Mouse (Mus musculus) T-cell, adult 2 months (primary cell): ENCODE measurements around the gene Kcnn1.
A peak's percentile ranks its signal among the peaks of the same experiment; 100 is the strongest.

ENCODE experiments used
- DNase-seq: peaks from one replicate; pipeline ENCODE4 v3.0.0; 2022; ENCODE audit warnings: low spot score

Gene Kcnn1

DNA sequence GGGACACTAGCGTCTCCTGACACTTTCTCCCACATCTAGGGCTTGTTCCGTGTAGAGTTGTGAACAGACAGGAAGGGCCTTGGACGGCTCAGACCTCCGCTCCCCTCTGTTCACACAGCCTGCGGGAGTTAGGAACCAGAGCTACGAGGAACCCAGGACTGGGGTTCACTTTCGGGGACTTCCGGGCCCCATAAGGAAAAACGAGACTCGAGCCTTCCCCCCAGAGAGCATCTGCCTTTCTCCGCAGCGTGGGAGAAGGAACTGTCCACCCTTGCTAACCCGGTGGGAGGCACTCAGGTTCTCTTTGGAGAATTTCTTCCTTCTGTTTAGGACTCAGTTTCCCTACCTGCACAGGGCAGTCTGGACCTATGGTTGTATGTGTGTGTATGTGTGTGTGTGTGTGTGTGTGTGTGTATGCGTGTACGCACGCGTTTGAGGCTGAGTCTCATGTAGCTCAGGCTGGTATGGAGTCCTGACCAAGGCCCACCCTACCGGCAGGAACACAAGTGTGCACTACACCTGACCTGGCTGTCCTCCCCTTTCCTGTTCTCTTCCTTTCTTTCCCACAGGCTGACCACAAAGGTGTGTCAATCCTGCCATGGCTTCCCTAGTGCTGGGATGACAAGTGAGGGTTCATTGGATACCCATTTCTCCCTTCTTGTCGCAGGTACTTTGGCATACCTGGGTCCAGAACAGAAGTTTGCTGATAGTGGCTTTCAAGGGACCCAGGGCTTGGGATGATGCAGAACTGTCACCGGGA is 30.0 kb upstream of the Kcnn1 start:
- DNase-seq = no peak

DNA sequence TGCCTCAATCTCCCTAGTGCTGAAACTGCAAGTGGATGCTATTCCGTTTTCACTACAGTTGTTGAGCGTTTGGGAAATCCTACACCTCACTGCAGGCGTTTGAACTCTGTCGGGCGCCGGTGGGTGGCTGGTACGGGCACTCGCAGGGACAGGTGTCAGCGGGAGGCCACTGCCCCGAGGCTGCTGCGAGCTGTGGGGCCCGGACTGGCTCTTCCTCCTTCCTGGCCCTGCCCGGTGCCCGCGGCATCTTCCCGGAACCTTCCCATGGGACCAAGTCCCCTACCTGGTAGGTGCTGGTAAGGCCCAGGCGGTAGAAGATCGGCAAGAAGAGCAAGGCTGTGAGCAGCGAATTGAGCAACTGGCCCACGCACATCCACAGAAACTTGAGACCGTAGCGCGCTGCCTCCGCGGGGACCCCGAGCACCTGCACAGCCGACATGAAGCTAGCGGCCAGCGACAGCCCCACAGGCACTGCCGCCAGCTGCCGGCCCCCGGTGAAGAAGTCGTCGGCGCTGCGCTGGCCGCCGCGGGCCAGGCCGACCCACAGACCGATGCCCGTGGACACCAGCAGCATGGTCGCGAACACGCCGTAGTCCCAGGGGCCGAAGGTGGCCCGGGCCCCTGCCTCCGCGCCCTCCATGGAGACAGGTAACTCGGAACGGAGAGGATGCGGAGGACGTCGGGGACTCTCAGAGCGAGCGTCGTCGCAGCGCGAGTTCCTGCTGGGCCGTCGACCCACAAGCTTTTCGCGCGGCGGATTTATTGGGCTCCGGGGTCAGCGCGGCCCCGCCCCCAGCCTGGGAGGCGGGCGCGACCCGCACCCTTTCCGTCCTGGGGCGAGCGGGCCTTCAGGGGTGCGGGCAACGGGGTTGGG is 29.2 kb upstream of the Kcnn1 start, which contains the start of gene Slc5a5:
Gene Slc5a5 (minus strand): TSS at position 736 of the 874 bp plus-strand sequence.
- DNase-seq = no peak

- peak; percentile 36 for DNase-seq
Measured at GRCm38 (mm10) chr8:70891356-70891755, 28.3 kb upstream of the Kcnn1 start.

DNA sequence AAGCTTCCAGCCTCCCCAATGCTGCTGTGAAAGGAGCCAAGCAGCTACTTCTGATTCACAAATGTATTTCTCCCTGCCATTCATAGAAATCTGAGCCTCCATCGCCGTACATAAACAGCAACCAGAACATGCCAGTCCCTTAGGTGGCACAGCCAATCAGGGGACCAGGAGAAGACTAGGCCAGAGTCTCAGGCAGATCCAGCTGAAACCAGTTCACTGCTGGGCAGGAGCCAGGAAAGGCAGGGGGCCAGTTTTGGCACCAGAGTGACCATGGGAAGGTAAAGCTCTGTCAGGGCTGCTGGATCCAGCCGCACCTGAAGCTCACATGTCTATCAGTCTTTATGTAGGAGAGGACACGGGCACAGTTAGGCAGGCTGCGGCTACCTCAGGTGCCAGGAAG is 27.6 kb upstream of the Kcnn1 start:
- DNase-seq = no peak

DNA sequence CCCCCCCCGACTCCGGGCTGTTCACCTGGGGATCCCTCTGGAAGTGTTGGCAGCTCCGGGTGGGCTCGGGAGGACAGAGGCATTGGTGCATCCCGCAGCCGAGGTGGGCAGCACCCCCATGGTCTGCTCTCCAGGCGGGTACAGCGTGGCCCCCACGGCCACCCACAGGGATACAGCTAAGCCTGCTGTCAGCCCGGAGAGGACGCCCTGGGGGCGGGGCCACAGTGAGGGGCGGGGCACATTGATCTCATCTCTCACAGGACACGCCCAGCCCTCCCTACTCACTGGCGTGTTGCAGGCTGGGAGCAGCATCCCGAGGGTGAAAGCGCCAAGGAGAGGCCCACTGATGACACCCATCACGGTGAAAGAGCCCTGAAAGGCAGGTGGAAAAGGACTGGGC is 24.6 kb upstream of the Kcnn1 start:
- peak; percentile 36 for DNase-seq

- no peak for DNase-seq
Measured at GRCm38 (mm10) chr8:70885612-70886011, 22.6 kb upstream of the Kcnn1 start.

DNA sequence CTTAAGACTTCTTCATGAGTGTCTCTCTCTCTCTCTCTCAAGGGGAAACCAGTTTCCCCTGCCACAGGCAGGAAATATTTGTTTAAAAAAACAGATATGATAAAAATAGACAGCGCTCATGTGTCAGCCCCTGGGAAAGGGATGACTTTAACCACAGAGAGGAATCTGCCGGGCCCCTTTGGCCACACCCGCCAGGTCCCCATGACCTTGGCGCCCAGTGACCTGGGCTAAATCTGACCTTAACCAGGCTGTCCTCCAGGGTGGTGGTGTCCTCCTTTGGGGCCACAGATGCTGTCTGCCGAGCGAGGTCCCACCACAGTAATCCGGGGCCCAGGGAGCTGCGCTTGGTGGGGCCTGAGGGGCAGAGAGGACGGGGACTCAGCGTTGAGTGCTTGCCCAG is 21.6 kb upstream of the Kcnn1 start:
- no peak for DNase-seq

GRCm38 (mm10) chr8:70884186-70884585 is 21.1 kb upstream of the Kcnn1 start:
- DNase-seq = no peak

DNA sequence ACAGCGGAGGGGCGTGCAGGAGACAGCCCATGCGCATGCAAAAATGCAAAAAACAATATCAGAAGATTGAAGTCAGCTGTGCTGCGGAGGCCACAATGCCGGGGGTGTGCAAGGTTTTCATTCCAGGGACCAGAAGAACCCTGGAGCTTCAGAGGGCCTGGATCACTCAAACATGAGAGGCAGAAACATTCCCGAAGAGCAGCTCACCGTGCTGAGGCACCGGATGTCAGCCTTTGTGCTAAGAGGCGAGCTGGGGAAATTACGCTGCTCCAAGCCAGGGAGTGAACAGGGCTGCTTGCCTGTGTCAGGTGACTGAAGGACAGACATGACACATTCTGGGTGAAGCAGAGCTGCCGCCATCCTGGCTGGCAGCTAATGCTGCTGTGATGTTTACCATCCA is 17.5 kb upstream of the Kcnn1 start:
- DNase-seq = no peak

DNA sequence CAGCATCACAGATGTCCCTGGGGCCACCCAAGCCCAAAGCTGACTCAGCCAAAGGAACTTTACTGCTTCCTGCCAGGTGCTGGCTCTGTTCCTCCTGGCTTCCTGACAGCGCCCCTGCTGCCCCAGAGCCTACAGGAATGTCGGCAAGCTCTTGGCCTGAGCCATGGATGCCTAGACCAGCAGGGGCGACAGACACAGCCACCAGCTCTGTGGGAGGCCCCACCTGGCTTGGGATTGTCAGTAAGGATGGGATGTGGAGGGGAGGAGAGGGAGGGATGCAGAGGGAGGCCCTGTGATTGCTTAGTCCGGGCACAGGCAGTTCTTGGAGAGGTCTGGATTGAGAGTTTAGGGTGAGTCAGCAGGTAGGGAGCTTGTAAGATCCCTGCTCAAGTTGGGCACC is 17.1 kb upstream of the Kcnn1 start:
- DNase-seq = no peak

- no peak for DNase-seq
Measured at GRCm38 (mm10) chr8:70879500-70879899, 16.4 kb upstream of the Kcnn1 start.

GRCm38 (mm10) chr8:70878178-70878577 is 15.1 kb upstream of the Kcnn1 start:
- DNase-seq = no peak

- DNase-seq = no peak
Measured at GRCm38 (mm10) chr8:70876382-70876781, 13.3 kb upstream of the Kcnn1 start.

GRCm38 (mm10) chr8:70874441-70874840 is 11.4 kb upstream of the Kcnn1 start:
- no peak for DNase-seq

- DNase-seq = peak; percentile 94
Measured at GRCm38 (mm10) chr8:70873364-70873985, 10.4 kb upstream of the Kcnn1 start, which contains the start of gene Ccdc124. Ccdc124 (minus strand) TSS chr8:70873935.

DNA sequence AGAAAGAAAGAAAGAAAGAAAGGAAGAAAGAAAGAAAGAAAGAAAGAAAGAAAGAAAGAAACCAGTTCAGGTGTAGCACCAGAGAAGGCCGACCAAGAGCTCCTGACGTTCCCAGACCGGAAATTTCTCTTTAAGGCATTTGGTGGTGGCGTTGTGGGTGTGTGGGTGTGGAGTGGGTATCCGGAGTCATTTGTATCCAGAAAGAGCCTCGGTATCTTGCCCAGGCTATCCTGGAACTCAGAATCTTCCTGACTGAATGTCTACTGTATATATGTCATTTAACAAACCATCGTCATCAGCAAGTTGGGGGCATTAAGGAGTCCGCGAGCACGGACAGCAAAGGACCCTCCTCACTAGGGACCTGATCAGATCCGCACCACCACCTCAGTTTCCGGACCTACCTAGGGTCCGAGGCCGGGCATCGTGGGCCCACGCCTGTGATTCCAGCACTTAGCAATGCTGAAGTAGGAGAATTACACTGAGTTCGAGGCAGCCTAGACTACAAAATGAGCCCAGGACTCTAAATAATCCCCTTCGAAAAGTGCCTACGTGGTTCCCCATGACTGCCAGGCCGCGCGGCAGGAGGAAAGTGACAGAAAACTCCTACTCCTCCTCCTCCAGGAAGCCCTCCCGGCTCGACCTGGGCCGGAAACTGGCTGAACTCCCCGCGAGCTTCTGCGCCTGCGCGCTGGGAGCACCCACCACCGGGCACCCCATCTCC is 9.7 kb upstream of the Kcnn1 start:
- DNase-seq = no peak

GRCm38 (mm10) chr8:70871195-70871807 is 8.2 kb upstream of the Kcnn1 start:
- no peak for DNase-seq

DNA sequence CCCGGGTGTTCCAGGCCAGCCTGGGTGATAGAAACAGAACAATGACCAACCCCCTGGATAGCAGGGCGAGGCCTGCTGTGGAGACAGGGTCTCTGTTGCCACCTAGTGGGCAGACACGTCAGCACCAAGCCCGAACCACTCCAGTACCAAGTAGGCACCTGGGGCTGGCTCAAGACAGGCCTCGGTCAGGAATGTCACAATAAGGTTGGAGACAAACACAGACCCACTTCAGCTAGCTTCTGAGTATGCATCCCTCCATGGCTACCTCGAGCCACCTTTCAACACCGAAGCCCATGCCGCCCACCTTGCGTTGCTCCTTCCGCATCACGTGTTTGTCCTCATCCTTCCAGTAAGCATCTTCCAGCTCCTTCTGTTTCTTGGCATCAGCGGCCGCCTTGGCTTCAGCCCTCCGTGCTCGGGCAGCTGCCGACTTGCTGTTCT is 6.6 kb upstream of the Kcnn1 start:
- peak; percentile 75 for DNase-seq

DNA sequence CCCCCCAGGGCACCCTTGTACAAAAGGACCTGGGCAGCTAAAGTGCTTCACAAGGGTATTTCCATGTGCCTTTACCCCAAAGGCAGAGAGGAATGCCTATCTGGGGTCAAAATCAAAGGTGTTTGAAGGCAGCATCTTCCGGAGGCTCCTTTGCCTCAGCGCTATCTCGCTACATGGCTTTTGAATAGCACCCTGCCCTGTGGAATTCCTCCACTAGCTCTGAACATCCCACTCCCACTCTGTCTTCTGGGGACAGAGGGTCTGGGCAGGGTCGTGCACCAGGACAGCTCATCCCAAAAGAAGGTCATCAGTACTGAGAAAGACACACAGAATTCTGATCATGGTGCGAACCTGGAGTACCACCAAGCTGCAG is 6.1 kb upstream of the Kcnn1 start:
- no peak for DNase-seq

GRCm38 (mm10) chr8:70868559-70869198 is 5.6 kb upstream of the Kcnn1 start:
- peak; percentile 52 for DNase-seq

DNA sequence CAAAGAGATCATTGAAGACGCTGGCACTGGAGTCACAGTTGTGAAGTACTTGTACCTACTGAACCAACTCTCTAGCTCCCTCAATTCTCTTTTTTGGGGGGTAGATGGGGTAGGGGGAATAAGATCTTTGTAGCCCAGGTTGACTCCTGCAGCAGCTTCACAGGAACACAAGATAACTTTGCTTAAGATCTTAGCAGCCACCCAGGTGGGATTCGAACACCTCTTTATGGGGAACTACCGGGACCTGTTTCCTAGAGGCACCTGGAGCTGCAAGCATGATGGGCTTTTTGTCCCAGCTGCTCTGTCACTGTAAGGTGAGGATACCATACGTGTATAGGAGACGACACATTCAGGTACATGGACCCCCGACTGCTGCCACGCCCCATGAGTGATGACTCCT is 3.5 kb upstream of the Kcnn1 start:
- DNase-seq = no peak
